Mouse (Mus musculus) v-Abl transformed pro-B cells (cell line): ENCODE data around the gene H1f0.
"Not testable (repeated sequence)": the region's sequence is repeated elsewhere in the genome, so short reads cannot be mapped to it uniquely, and the experiment has no call there.

Experiments used
- in situ Hi-C, 2 experiments: fragments of 400-800 bp; cut with MboI; formaldehyde crosslinking; loops; one replicate each; pipeline ENCODE4 v1.15.1; 2025; ENCODE audit not compliant: unreplicated experiment in 2 of 2

The H1f0 gene

GRCm38 (mm10) chr15:79001559-79001958 lies 26.7 kb upstream of the H1f0 start:
- in situ Hi-C loops = no loop called here

GRCm38 (mm10) chr15:79002036-79002435 lies 26.2 kb upstream of the H1f0 start:
- in situ Hi-C loops = no loop called here

- in situ Hi-C loops = no loop called here
Observed at GRCm38 (mm10) chr15:79003079-79003478, 25.2 kb upstream of the H1f0 start.

- in situ Hi-C loops = no loop called here
Observed at GRCm38 (mm10) chr15:79005581-79005980, 22.7 kb upstream of the H1f0 start.

- in situ Hi-C loops = no loop called here
Observed at GRCm38 (mm10) chr15:79006638-79007037, 21.6 kb upstream of the H1f0 start.

GRCm38 (mm10) chr15:79007059-79007458 lies 21.2 kb upstream of the H1f0 start:
- in situ Hi-C loops = no loop called here

GRCm38 (mm10) chr15:79007836-79008235 lies 20.4 kb upstream of the H1f0 start:
- in situ Hi-C loops = not testable (repeated sequence)

- in situ Hi-C loops = no loop called here
Observed at GRCm38 (mm10) chr15:79009734-79010133, 18.5 kb upstream of the H1f0 start.

- in situ Hi-C loops = no loop called here
Observed at GRCm38 (mm10) chr15:79011550-79011949, 16.7 kb upstream of the H1f0 start.

GRCm38 (mm10) chr15:79013382-79013781 lies 14.9 kb upstream of the H1f0 start:
- in situ Hi-C loops = no loop called here

- in situ Hi-C loops = no loop called here
Observed at GRCm38 (mm10) chr15:79018191-79018590, 10.1 kb upstream of the H1f0 start.

GRCm38 (mm10) chr15:79018886-79019285 lies 9.4 kb upstream of the H1f0 start:
- in situ Hi-C loops = no loop called here

- in situ Hi-C loops = loop anchor here in 1 of 2 experiments (10.0 kb wide), 1 partner anchor 108 kb away; the partner anchor contains the start of gene Pdxp
Observed at GRCm38 (mm10) chr15:79022671-79023230, 5.5 kb upstream of the H1f0 start.

GRCm38 (mm10) chr15:79023366-79023765 lies 4.9 kb upstream of the H1f0 start:
- in situ Hi-C loops = loop anchor here in 1 of 2 experiments (10.0 kb wide), 1 partner anchor 109 kb away; the partner anchor contains the start of gene Pdxp

GRCm38 (mm10) chr15:79025687-79026308 lies 2.5 kb upstream of the H1f0 start:
- in situ Hi-C loops = loop anchor here in 1 of 2 experiments (5.0 to 10.0 kb wide), 2 partner anchors 38 to 111 kb away; partner anchors contain the start of gene Pdxp

- in situ Hi-C loops = loop anchor here in 1 of 2 experiments (5.0 to 10.0 kb wide), 2 partner anchors 39 to 112 kb away; partner anchors contain the start of gene Pdxp
Observed at GRCm38 (mm10) chr15:79026511-79027290, 1.5 kb upstream of the H1f0 start.

GRCm38 (mm10) chr15:79027291-79028205 lies 702 bp upstream of the H1f0 start:
- in situ Hi-C loops = loop anchor here in 1 of 2 experiments (5.0 to 10.0 kb wide), 2 partner anchors 40 to 113 kb away; partner anchors contain the start of gene Pdxp

GRCm38 (mm10) chr15:79028823-79029484 lies 704 bp downstream of the H1f0 start:
- in situ Hi-C loops = loop anchor here in 1 of 2 experiments (5.0 to 10.0 kb wide), 2 partner anchors 42 to 114 kb away; partner anchors contain the start of gene Pdxp

- in situ Hi-C loops = loop anchor here in 1 of 2 experiments (5.0 to 10.0 kb wide), 3 partner anchors 42 to 115 kb away; partner anchors contain the start of genes 1700088E04Rik, Pdxp and Polr2f
Observed at GRCm38 (mm10) chr15:79029519-79030241, 1.4 kb downstream of the H1f0 start.
